8 mouse cellular contexts compared by ENCODE assay signal in genomic region chr1:59483521-59484245, GRCm38 (mm10). TPM values are rescaled to one million over a fixed set of nuclear protein-coding genes. Genes with fewer than 3 reads are reported as not detected.
A peak's percentile ranks its signal among the peaks of the same experiment; 100 is the strongest.
DNase-seq lines count a peak whose midpoint lies in the region; ATAC-seq and TF ChIP-seq lines count a peak whose summit lies in the region.

No protein-coding gene starts in this region.

- WGBS in forebrain, embryonic 14.5 days, result under 1% methylated on average over 46 of the region's 46 CpGs

- no peak overlapping the region for H3K27ac ChIP-seq in forebrain, embryonic 14.5 days (ENCODE audit: low read depth, low read length)

- ATAC-seq in forebrain, embryonic 14.5 days, result peak; percentile 64

- peak; percentile 95 for DNase-seq in brain, adult 2 months (ENCODE audit: low read depth, low spot score)
- peak; percentile 87 for DNase-seq in forebrain, embryonic 14.5 days (ENCODE audit: low spot score)
- peak; percentile 68 to 69 for DNase-seq in heart, postnatal 36 days
- DNase-seq in layer of hippocampus, adult 9-11 months, result peak; percentile 72
- peak; percentile 89 for DNase-seq in lung, postnatal 10 days
- peak; percentile 65 for DNase-seq in ovary, postnatal 36 days (ENCODE audit: low spot score)
- DNase-seq in thymus, postnatal 4 days, result peak; percentile 77

- intact Hi-C loops in heart, postnatal 36 days (cut with DNase I), result loop anchor here (2.0 to 5.0 kb wide), 3 partner anchors 101 to 166 kb away; no protein-coding TSS in a partner anchor

- peak overlapping the region; percentile 98 for H3K4me2 ChIP-seq in forebrain, embryonic 14.5 days (ENCODE audit: low read length)

- H3K27me3 ChIP-seq in C2C12 (ENCODE audit: control insufficient read depth, insufficient read depth, insufficient read length), result no peaks in the 10 kb centered on the region
- H3K27me3 ChIP-seq in forebrain, embryonic 14.5 days (replicated peaks; ENCODE audit: control insufficient read depth, insufficient read depth, low read length), result 0 out of 2 replicates have a peak, but pooled peaks cover 9% of the 10 kb centered on the region

- peaks cover 21% of the 10 kb centered on the region for H3K4me1 ChIP-seq in forebrain, embryonic 14.5 days (ENCODE audit: control insufficient read depth, insufficient read depth, low read length)

- peaks cover 66% of the 10 kb centered on the region for H3K79me2 ChIP-seq in C2C12 (ENCODE audit: control insufficient read depth, insufficient read depth)

- H3K9ac ChIP-seq in forebrain, embryonic 14.5 days (ENCODE audit: low read length), result peak overlapping the region; percentile 73

- H3K36me3 ChIP-seq in C2C12 (ENCODE audit: control insufficient read depth, insufficient read depth), result peaks cover 28% of the 10 kb centered on the region
- H3K36me3 ChIP-seq in forebrain, embryonic 14.5 days (ENCODE audit: control insufficient read depth, insufficient read depth, low read length), result no peaks in the 10 kb centered on the region

- H3K4me3 ChIP-seq in C2C12 (ENCODE audit: insufficient read depth, poor library complexity, severe bottlenecking), result peak overlapping the region; percentile 60
- H3K4me3 ChIP-seq in forebrain, embryonic 14.5 days (ENCODE audit: low read depth, low read length), result peak overlapping the region; percentile 56

- peak overlapping the region; percentile 78 for H3ac ChIP-seq in C2C12 (ENCODE audit: control insufficient read depth, insufficient read length, low read depth)

- H3K79me3 ChIP-seq in C2C12 (ENCODE audit: low read depth), result peaks cover 40% of the 10 kb centered on the region

- H3K9me3 ChIP-seq in forebrain, embryonic 14.5 days (replicated peaks; ENCODE audit: control insufficient read depth, low read length), result no peaks in the 10 kb centered on the region

- TF ChIP-seq CTCF in C2C12 (IDR thresholded peaks at IDR 0.05; ENCODE audit: control insufficient read depth, insufficient read depth, insufficient read length), result peak; percentile 95

TF ChIP-seq in C2C12, 6 proteins besides CTCF, POLR2A, EP300 and RAD21:
- TF ChIP-seq MYOD1 (IDR thresholded peaks at IDR 0.05; ENCODE audit: control insufficient read depth, insufficient read length, low read depth) (no peak), MAX (IDR thresholded peaks at IDR 0.05) (peak; percentile 97)

RNA-seq across cellular contexts. Expression of gene Fzd7, which starts 1.5 kb away (rescaled TPM):
- 18.4 TPM for polyA plus RNA-seq in C2C12 (2012; fragmentation: generic; extraction: Trizol)
- 3.4 and 3.9 TPM in 2 replicates for polyA plus RNA-seq in forebrain, embryonic 14.5 days (2014; fragmentation: Nextera tagmentation; extraction: Ambion mirVana)
- total RNA-seq in heart, postnatal 36 days (2021), result 1 to 10 TPM; 6.6 to 7.8 TPM

RNA-seq across cellular contexts. Expression of gene Gm973, which starts 32.4 kb away (rescaled TPM):
- polyA plus RNA-seq in C2C12 (2012; fragmentation: generic; extraction: Trizol), result not detected
- polyA plus RNA-seq in forebrain, embryonic 14.5 days (2014; fragmentation: Nextera tagmentation; extraction: Ambion mirVana), result 5.5 and 6.2 TPM in 2 replicates
- total RNA-seq in heart, postnatal 36 days (2021), result under 1 TPM in 1 of 2 experiments, not detected in 1; 0.28 TPM
